Mouse (Mus musculus) gastrocnemius, postnatal 10 days (tissue): ENCODE data around the gene Card14. TPM values are rescaled to one million over a fixed set of nuclear protein-coding genes. Genes with fewer than 3 reads are reported as not detected.
A peak's percentile ranks its signal among the peaks of the same experiment; 100 is the strongest.
"Not testable (repeated sequence)": the region's sequence is repeated elsewhere in the genome, so short reads cannot be mapped to it uniquely, and the experiment has no call there.

ENCODE experiments used
- DNase-seq: peaks from one replicate; pipeline ENCODE4 v3.0.0; 2021; ENCODE audit warnings: mixed read lengths
- long read RNA-seq, 2 experiments: library from polyadenylated mRNA; stranded (forward); transcript quantifications; one replicate each; pipeline ENCODE4 v2.0.0; 2021
- total RNA-seq, 2 experiments: library from RNA; stranded (reverse); gene quantifications; 2 replicates each; pipeline ENCODE4 v1.2.3; 2021

Card14 gene
- total RNA-seq, result 1 to 10 TPM in 1 of 2 experiments, under 1 TPM in 1; 0.77 to 1.3 TPM
- long read RNA-seq, experiment 1, result 0 reads
- long read RNA-seq, experiment 2, result 0 reads

DNA sequence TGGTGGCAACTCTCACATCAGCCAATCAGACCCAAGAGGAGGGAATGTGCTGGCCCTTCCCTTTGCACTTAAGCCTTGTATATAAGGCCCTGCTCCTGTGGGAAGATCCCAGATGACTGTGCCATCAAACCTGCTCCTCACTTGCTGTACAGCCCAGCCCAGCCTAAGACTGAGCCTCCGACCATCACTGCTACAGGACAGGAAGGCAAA lies at the start of gene Card14:
Gene Card14, plus strand, starts transcription at position 111 of the 210 bp plus-strand sequence.
- DNase-seq, result no peak

DNA sequence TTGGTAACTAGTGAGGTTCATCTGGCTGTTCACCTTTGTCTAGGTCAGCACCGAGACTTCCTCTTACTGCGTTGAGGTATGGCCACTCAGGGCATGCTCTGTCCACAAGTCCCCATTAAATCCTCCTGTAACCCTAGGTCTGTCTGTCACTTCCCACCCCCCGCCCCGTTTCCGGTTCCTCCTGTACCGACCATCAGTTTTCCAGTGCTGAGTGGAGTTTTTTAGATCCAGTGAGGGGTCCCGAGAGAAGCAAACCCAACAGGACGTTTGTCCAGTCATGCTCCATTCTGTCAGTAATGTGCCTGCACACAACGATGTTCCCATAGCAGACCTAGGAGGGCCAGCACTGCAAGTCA lies 49.4 kb upstream of the Card14 start:
- DNase-seq, result no peak

DNA sequence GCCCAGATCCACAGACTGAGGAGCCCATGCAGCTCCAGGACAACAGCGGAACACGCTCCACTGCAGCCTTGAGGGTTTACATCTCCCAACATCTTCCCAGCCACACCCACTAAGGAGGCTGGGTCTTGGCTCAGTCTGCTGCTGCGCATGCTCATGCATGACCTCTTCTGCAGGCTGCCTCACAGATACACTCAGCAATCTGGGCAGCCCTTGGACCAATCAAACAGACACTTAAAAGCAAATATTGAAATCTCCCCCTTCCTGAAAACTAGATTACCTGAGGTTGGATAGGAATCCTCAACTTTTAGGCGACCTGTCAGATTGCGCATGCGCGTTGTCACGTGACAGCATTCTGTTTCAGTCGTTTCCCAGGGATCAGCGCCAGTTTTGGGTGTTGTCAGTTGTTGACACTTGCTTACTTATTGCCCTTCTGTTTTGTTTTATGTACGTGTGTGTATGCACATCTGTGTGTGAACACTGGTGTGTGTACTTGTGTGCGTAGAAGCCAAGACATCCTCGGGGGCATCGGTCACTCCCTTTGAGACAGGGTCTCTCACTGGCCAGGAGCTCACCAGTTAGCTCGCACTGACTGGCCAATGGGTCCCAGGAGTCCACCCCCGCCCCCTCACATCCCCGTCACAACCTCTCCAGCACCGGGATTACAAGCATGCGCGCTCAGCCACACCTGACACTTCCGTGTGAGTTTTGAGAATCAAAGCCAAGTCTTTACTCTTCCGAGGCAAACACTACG lies 48.8 kb upstream of the Card14 start:
- DNase-seq, result peak; percentile 59

DNA sequence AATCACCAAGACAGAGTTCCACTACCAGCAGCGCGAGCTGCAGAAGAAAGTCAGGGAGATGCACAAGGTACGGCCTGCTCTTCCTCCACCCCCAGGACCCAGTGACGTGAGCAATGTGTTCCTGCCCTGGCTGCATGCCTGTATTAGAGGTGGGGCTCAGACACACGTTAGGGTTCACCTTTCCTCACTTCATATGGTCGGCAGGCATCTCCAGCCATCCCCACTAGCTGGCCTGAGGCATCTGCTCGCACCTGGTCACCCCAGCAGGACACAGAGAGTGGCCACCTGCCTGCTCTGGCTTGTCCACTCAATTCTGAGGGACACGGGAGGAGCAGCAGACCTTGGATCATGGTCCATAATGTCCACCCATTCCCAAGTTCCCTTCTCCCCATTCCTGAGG lies 47.6 kb upstream of the Card14 start:
- no peak for DNase-seq

- DNase-seq, result no peak
Observed at GRCm38 (mm10) chr11:119264413-119264812, 43.2 kb upstream of the Card14 start.

- no peak for DNase-seq
Observed at GRCm38 (mm10) chr11:119265811-119266210, 41.8 kb upstream of the Card14 start.

- no peak for DNase-seq
Observed at GRCm38 (mm10) chr11:119267241-119267674, 40.3 kb upstream of the Card14 start.

DNA sequence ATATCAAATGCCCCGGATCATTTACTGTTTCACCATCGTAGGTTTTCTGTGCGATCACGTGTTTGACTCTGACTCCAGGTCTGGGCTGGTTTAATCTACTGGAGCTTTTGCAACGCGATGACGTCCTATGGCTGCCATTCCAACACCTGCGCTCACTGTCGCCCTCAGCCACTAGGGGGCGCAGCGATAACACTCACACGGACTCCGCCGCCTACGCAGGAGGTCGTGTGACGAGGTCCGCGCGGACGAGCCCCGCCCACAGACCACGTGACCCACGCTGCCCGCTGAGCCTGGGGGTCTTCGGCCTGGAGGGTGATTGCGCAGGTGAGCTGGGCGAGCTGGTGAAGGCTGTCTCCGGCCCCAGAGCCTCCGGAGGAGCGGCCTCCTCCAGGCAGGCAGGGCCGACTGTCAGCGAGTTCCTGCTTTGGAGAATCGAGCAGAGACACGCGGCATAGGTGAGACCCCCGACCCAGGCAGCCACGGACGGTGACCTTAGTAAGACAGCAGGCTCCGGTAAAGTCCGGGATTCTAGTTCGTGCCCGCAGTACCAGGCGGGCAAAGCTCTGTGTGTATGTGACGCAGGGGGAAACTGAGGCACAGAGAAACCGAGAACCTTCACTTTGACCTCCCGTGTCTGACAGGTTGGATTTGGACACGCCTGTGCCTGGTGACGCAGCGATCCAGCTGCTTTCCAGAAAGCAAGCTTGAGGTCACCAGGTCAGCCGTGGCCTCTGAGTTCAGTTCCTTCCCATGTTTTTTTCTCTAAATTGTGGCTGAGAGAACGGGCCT lies 39.6 kb upstream of the Card14 start, which contains the start of gene Gaa:
Gene Gaa, plus strand, starts transcription at position 120 of the 789 bp plus-strand sequence.
- peak; percentile 97 for DNase-seq

GRCm38 (mm10) chr11:119268557-119269195 lies 38.9 kb upstream of the Card14 start:
- DNase-seq, result no peak

DNA sequence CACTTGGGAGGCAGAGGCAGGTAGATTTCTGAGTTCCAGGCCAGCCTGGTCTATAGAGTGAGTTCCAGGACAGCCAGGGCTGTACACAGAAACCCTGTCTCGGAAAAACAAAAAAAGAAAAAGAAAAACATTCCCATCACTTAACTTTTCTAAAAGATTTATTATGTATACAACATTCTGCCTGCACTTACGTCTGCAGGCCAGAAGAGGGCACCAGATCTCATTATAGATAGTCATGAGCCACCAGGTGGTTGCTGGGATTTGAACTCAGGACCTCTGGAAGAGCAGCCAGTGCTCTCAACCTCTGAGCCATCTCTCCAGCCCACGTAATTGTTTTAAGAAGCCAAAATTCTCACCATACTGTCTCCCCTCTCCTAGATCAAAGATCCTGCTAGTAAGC lies 35.1 kb upstream of the Card14 start:
- DNase-seq, result not testable (repeated sequence)

DNA sequence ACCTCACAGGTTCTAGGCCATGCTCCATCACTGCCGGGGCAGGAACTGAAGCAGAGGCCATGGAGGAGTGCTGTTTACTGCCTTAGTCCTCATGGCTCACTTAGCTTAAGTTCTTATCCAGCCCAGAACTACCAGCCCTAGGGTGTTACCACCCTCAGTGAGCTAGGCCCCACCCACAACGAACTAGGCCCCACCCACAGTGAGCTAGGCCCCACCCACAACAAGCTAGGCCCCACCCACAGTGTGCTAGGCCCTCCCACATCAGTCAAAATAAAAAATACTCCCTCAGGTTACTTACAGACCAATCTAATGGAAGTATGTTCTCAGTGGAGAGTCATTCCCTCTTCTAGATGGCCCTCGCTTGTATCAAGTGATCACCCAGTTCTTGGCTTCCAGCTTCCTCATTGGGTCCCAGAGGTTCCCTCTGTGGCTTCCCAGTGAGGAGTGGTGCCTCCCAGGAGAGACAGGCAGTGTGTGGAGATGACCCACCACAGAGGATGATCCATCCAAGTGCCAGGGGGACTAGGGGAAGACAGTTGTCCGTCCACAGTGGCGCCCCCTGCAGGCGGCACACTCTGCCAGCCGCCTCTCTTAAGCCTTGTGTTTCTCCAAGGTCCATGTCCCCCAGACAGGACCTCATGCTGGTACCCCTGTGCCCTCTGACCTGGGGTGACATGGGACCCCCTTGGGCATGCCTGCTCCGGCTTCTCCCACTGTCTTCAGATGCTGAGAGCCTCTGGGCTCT lies 34.2 kb upstream of the Card14 start:
- no peak for DNase-seq

GRCm38 (mm10) chr11:119281030-119281429 lies 26.5 kb upstream of the Card14 start:
- no peak for DNase-seq

DNA sequence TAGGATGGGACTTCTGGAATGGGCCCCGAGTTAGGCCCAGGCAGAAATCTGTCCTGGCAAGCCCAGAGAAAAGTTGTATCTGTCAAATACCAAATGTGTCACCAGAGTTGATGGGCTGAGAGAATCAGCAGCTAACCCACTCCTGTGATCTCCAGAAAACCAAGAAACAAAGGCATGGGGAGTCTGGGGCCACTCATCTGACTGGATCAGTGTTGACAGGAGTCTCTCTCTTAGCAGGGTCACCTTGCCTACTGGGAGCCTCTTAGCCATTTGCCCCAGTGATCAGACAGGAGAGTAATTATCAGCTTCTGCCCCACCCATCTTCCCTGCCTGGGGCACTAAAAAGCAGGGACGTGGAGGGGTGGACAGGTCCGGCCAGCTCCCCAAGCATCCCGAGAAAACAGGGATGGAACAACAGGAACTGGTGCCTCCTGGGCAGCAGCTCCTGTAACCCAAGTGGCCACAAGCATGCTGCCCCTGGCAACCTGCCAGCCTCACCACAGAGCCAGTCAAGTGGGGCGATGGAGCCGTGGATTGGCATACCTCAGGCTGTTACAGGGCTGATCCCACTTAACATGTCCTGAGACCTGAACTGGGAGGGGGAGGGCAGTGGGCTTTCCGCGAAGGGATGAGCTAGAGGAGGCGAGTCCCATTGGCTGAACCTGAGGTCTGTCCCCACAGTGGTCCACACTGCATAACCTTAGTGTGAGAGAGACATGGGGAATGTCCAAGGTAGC lies 21.6 kb upstream of the Card14 start:
- peak; percentile 44 for DNase-seq

DNA sequence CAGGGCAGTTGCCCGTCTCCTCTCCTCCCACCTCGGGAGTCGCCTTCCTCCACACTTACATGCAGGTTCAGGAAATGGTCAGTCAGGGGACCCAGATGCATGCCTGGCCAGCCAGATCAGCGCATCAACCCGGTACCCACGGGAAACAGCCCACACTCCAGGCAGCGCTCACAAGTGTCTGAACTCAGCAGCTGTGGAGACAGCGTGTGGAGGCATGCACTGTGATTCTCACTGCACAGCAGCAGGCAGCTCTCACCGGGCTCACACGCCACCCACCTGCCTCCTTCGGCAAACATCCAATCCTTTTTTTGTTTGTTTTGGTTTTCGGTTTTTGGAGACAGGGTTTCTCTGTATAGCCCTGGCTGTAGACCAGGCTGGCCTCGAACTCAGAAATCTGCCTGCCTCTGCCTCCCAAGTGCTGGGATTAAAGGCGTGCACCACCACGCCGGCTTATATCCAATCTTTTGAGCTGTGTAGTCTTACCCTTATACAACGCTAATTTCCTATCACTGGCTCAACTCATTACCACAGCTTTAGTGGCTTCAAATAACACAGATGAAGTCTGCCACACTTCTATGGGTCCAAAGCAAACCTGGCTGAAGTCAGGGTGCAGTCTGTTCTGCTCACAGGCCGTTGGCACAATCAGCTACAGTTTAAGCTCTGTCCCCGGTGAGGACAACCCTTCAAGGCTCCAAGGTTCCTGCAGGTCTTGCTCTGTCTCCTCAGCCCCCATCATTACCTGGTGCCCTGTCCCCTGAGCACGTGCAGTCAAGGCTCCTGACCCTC lies 20.2 kb upstream of the Card14 start:
- DNase-seq, result no peak

GRCm38 (mm10) chr11:119292861-119293260 lies 14.7 kb upstream of the Card14 start:
- DNase-seq, result not testable (repeated sequence)

GRCm38 (mm10) chr11:119297996-119298395 lies 9.6 kb upstream of the Card14 start:
- no peak for DNase-seq

- no peak for DNase-seq
Observed at GRCm38 (mm10) chr11:119298917-119299316, 8.7 kb upstream of the Card14 start.

DNA sequence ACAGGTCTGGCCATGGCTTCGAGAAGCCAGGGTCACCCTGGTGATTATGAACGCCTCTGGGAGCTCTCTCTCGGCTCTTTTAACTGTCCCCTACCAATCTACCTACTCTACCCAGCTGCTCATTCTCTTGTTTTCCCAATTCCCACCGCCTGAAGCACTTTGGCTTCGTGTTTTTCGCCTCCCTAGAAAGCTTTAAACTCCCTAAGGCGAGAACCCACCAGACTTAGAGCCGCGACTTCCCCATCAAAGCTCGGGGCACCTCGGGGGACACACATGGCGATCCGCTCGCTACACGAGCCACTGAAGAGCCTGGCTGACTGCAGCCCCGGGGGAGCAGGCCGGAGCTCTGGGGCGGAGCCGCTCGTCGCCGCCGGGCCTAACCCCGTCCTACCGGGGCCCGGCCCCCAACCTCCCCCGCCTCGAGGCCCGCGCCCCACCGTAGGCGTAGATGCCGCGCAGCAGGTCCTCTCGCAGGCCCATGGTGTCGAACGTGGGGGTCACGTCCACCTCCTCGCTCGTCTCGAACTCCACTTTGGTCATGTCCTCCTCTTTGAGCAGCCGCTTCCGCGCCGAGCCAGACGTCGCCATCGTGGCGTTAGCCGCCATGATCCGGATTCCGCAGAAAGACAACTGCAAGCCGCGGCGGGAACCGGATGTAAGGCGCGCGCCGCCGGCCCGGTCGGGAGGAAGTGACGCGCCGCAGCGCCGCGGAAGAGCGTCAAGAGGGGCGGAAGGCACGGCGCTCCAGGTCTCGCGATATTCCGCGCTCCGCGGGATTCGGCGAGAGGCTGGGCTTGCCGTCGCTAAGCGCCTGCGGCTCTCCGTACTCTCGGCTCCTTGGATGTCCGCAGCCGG lies 8.0 kb upstream of the Card14 start, which contains the start of gene Eif4a3:
Gene Eif4a3, minus strand, starts transcription at position 699 of the 855 bp plus-strand sequence.
- DNase-seq, result peak; percentile 99

DNA sequence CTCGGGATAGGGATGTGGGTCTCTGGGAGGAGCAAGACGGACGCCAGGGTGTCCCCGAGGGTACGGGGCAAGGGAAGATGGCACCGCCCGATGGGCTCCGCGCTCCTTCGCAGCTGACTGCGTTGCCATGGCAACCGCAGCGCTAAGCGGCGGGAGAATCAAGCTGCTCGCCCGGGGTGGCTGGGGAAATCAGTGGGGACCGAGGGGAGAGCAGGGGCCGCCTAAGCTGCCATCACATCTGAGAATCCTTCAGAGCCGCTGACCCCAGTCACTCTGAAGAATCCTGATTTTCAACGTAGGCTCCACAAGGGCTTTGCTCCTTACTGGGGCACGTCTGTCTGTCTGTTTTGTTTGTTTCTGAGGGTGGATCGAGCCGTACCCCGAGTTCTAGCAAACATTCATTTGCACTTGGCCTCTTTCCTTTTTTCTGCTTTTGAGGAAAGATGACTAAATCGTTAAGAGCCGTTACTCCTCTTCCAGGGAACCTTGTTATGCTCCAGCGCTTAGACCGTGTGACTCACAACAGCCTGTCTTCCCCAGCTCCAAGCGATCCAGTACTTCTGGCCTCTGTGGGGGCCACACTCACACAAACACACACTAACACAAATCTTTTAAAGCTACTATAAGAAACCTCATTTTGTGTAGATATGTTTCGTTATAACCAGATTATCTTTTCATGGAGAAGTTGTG lies 7.2 kb upstream of the Card14 start:
- no peak for DNase-seq
